Mouse (Mus musculus) neural tube, embryonic 11.5 days (tissue): ENCODE data around the gene Sema7a. TPM values are rescaled to one million over a fixed set of nuclear protein-coding genes. Genes with fewer than 3 reads are reported as not detected.

Source experiments
- ATAC-seq: fragments of 200-750 bp; cut with Nextera tagmentation; 2 replicates; pipeline ENCODE4 v1.8.0; 2017; ENCODE audit warnings: moderate number of reproducible peaks, mild to moderate bottlenecking, moderate TSS enrichment, moderate library complexity; ENCODE audit not compliant: insufficient read depth, low FRiP score, low TSS enrichment
- DNase-seq: peaks from one replicate; pipeline ENCODE4 v3.0.0-alpha.2; 2015; ENCODE audit warnings: low spot score
- H3K27ac ChIP-seq: fragments of 300-500 bp; sonication (generic); 2 replicates; pipeline ENCODE4 v1.5.1; 2014; ENCODE audit warnings: low read depth, mild to moderate bottlenecking, low read length
- H3K27me3 ChIP-seq: fragments of 300-500 bp; sonication (generic); 2 replicates; pipeline ENCODE4 v1.6.1; 2014; ENCODE audit warnings: mild to moderate bottlenecking, low read length, mixed read lengths; ENCODE audit not compliant: control insufficient read depth, insufficient read depth
- H3K36me3 ChIP-seq: fragments of 300-500 bp; sonication (generic); 2 replicates; pipeline ENCODE4 v1.6.1; 2014; ENCODE audit warnings: mild to moderate bottlenecking, low read length, moderate library complexity, mixed read lengths; ENCODE audit not compliant: control insufficient read depth, insufficient read depth
- H3K4me1 ChIP-seq: fragments of 300-500 bp; sonication (generic); 2 replicates; pipeline ENCODE4 v1.6.1; 2014; ENCODE audit warnings: low read length, mixed read lengths; ENCODE audit not compliant: control insufficient read depth, insufficient read depth
- H3K4me2 ChIP-seq: fragments of 300-500 bp; sonication (generic); 2 replicates; pipeline ENCODE4 v1.6.1; 2014; ENCODE audit warnings: low read depth, mild to moderate bottlenecking, moderate library complexity
- H3K4me3 ChIP-seq: fragments of 300-500 bp; sonication (generic); 2 replicates; pipeline ENCODE4 v1.5.1; 2014; ENCODE audit warnings: low read depth, low read length
- H3K9ac ChIP-seq: fragments of 300-500 bp; sonication (generic); 2 replicates; pipeline ENCODE4 v1.6.1; 2014; ENCODE audit warnings: mild to moderate bottlenecking, low read length
- H3K9me3 ChIP-seq: fragments of 300-500 bp; sonication (generic); 2 replicates; pipeline ENCODE4 v1.6.1; 2016; ENCODE audit warnings: low read length; ENCODE audit not compliant: control insufficient read depth
- WGBS: fragments of 180-500 bp; shearing (Covaris S2); extraction: QIAGEN DNeasy Blood & Tissue Kit; methylation state at CpG from one replicate; pipeline ENCODE4 v1.1.7; 2014; 5-methylcytosine and 5-hydroxymethylcytosine counted together
- polyA plus RNA-seq: library from polyadenylated mRNA; unstranded; fragments of >200 nt; fragmentation: Nextera tagmentation; extraction: Ambion mirVana; gene quantifications from 2 replicates; pipeline ENCODE4 v1.2.1, GENCODE M21; 2014

Gene Sema7a
- polyA plus RNA-seq, 1 experiment from 2014 or later, result 2.0 TPM

DNA sequence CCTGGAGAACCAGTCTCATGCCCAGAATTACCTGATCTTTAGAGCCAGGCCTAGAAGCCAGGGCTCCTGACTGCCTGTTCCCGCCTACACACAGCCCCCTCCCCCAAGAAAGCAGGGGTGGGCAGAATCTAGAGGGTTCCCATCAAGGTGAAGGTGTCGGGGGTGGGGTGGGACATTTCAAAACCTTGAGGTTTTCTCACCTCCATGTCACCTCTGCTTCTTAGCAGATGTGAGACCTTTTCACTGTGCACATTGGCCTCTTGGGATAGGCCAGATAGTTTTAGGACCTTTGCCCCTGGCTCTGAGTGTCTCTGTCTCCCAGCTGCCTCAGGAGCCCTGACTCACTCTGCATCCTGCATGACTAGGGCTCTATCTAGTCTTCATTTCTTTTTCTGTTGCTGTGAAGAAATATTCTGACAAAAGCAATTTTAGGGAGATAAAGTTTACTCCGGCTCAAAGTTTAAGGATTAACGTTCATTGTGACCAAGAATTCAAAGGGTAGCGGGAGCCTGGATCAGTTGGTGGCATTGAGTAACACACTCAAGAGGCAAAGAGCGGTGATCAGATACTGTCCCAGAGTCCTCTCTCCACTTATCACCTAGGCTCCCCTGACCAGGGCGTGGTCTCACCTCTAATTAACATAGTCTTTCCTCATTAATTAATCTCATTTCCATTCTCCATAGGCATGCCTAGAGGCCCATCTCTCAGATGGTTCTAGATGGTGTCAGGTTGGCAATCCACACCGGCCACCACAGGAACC is 29.1 kb downstream of the Sema7a start:
- Histone ChIP-seq H3K9me3 (no peaks in the 10 kb centered on the region), H3K4me3 (no peak overlapping the region), H3K4me1 (no peaks in the 10 kb centered on the region), H3K9ac (no peak overlapping the region), H3K27ac (no peak overlapping the region), H3K4me2 (no peak overlapping the region), H3K36me3 (no peaks in the 10 kb centered on the region), H3K27me3 (no peaks in the 10 kb centered on the region)
- whole genome bisulfite sequencing, result 91% methylated on average over 8 of the region's 8 CpGs
- DNase-seq (no peak), ATAC-seq (no peak)

GRCm38 (mm10) chr9:57969736-57970495 is 30.0 kb downstream of the Sema7a start:
- DNase-seq (no peak), ATAC-seq (no peak)
- Histone ChIP-seq H3K27me3 (no peaks in the 10 kb centered on the region), H3K4me3 (no peak overlapping the region), H3K27ac (peak overlapping the region; percentile 3; the same call in 1 of the 2 replicates), H3K9ac (no peak overlapping the region), H3K9me3 (no peaks in the 10 kb centered on the region), H3K4me1 (no peaks in the 10 kb centered on the region), H3K36me3 (no peaks in the 10 kb centered on the region), H3K4me2 (no peak overlapping the region)
- WGBS, result 73% methylated on average over 11 of the region's 11 CpGs

GRCm38 (mm10) chr9:57971413-57971812 is 31.5 kb downstream of the Sema7a start:
- Histone ChIP-seq H3K36me3 (no peaks in the 10 kb centered on the region), H3K4me2 (no peak overlapping the region), H3K4me1 (no peaks in the 10 kb centered on the region), H3K9me3 (no peaks in the 10 kb centered on the region), H3K27me3 (no peaks in the 10 kb centered on the region), H3K9ac (no peak overlapping the region), H3K4me3 (no peak overlapping the region), H3K27ac (no peak overlapping the region)
- ATAC-seq (no peak), DNase-seq (no peak)
- WGBS, result 89% methylated on average over 5 of the region's 5 CpGs

DNA sequence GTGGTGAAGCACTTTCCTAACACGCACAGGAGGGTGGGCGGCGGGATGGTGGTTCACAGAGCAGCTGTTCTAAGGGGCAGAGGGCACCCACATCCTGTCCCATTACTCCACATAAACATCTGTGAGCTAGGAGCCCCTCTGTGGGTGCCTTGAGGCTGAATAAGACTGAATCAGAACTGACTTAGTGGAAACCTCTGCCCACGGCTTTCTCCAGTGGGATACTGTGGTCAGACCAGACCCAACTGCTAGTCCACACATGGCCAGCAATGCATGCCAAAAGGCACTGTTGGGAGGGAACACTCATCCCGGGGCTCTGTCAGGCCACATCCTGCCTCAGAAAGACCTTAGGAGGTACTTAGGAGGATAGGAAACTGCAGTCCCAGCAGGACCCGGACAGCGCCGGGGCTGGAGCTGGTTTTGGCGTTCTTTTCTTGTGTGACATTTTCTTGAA is 32.3 kb downstream of the Sema7a start:
- H3K4me1 ChIP-seq, result no peaks in the 10 kb centered on the region
- DNase-seq (no peak), ATAC-seq (no peak)
- H3K36me3 ChIP-seq, result no peaks in the 10 kb centered on the region
- H3K27me3 ChIP-seq, result no peaks in the 10 kb centered on the region
- 66% methylated on average over 9 of the region's 9 CpGs for WGBS
- H3K9ac ChIP-seq, result no peak overlapping the region
- no peak overlapping the region for H3K27ac ChIP-seq
- no peaks in the 10 kb centered on the region for H3K9me3 ChIP-seq
- H3K4me2 ChIP-seq, result no peak overlapping the region
- no peak overlapping the region for H3K4me3 ChIP-seq

- Histone ChIP-seq H3K4me1 (no peaks in the 10 kb centered on the region), H3K9ac (no peak overlapping the region), H3K9me3 (no peaks in the 10 kb centered on the region), H3K27me3 (no peaks in the 10 kb centered on the region), H3K4me3 (no peak overlapping the region), H3K36me3 (no peaks in the 10 kb centered on the region), H3K4me2 (no peak overlapping the region), H3K27ac (no peak overlapping the region)
- no peak for DNase-seq
- ATAC-seq, result no peak
- WGBS, result 67% methylated on average over 9 of the region's 9 CpGs
Observed at GRCm38 (mm10) chr9:57972776-57973439, 33.0 kb downstream of the Sema7a start.

DNA sequence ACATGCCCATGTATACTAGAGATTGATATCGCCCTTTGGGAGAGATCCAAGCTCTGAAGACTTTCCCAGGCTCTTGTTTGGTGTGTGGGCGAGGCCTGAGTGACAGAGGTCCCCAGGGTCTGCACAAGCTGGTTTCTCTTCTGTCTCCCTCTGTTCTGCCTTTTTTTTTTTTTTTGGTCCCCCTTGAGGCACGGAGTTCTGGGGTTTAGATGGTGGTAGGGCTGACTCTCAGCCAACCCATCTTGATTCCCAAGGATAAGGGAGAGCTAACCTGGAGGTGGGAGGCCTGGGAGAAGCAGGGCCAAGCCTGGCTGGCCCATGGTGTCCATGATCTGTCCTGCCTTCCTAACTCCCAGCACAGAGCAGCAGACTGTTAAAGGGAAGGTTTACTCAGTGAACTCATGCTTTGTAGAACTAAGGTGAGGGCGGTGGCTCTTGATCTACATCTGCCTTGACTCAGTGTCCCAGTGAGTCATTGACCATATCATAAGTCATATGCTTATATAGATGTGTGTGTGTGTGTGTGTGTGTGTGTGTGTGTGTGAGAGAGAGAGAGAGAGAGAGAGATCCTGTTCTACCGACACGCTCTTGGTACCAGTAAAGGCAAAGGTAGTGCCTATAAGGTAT is 33.6 kb downstream of the Sema7a start:
- WGBS, result 86% methylated on average over 6 of the region's 6 CpGs
- H3K36me3 ChIP-seq, result no peaks in the 10 kb centered on the region
- H3K4me1 ChIP-seq, result no peaks in the 10 kb centered on the region
- H3K27me3 ChIP-seq, result no peaks in the 10 kb centered on the region
- no peaks in the 10 kb centered on the region for H3K9me3 ChIP-seq
- no peak overlapping the region for H3K4me2 ChIP-seq
- H3K27ac ChIP-seq, result no peak overlapping the region
- no peak overlapping the region for H3K9ac ChIP-seq
- DNase-seq (no peak), ATAC-seq (no peak)
- H3K4me3 ChIP-seq, result no peak overlapping the region

- H3K4me1 ChIP-seq, result no peaks in the 10 kb centered on the region
- H3K27ac ChIP-seq, result no peak overlapping the region
- H3K9ac ChIP-seq, result no peak overlapping the region
- H3K36me3 ChIP-seq, result no peaks in the 10 kb centered on the region
- DNase-seq (no peak), ATAC-seq (no peak)
- no peaks in the 10 kb centered on the region for H3K27me3 ChIP-seq
- no peak overlapping the region for H3K4me3 ChIP-seq
- H3K9me3 ChIP-seq, result no peaks in the 10 kb centered on the region
- no peak overlapping the region for H3K4me2 ChIP-seq
- WGBS, result 68% methylated on average over 5 of the region's 5 CpGs
Observed at GRCm38 (mm10) chr9:57974221-57974620, 34.3 kb downstream of the Sema7a start.

- DNase-seq, result no peak
- Histone ChIP-seq H3K4me1 (no peaks in the 10 kb centered on the region), H3K9ac (no peak overlapping the region), H3K27me3 (no peaks in the 10 kb centered on the region), H3K27ac (no peak overlapping the region), H3K4me2 (no peak overlapping the region), H3K4me3 (no peak overlapping the region), H3K36me3 (no peaks in the 10 kb centered on the region), H3K9me3 (no peaks in the 10 kb centered on the region)
- WGBS, result 88% methylated on average over 5 of the region's 5 CpGs
- ATAC-seq, result no peak
Observed at GRCm38 (mm10) chr9:57975200-57975821, 35.4 kb downstream of the Sema7a start.
